Mouse (Mus musculus) bone marrow macrophage, adult 2 months (primary cell): ENCODE results near the gene Bahcc1.

Experiments used
- CTCF ChIP-seq: IDR thresholded peaks from 2 replicates; pipeline ENCODE4 v1.5.1; 2012; ENCODE audit warnings: low read depth, mild to moderate bottlenecking, low read length, moderate library complexity
- POLR2A ChIP-seq: IDR thresholded peaks from 2 replicates; pipeline ENCODE4 v1.6.1; 2012; ENCODE audit warnings: mild to moderate bottlenecking, low read depth, low read length, borderline replicate concordance

DNA sequence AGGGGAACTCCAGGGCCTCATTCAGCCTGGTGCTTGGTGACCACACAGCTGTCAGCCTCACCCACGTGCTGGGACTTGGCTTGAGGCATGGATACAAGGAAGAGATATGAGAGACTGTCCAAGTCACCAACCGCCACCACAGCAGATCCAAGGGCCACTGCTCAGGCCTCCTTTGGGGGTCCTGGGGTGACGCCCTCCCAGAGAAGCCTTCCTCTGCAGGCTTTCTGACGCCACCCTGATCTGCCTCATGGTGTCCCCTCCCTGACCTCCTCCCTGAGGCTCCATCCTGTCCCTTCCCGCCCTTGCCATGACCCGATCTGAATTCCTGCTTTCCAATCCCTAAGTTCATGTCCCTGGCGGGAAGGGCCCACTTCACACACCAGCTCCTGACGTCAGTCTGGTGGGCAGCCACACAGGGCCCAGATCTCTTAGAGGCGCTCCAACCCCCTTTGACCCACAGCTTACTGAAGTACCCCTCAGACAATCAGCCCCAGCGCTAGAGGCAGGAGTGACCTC lies 17.0 kb upstream of the Bahcc1 start:
- TF ChIP-seq POLR2A (no peak), CTCF (no peak)
